Mouse (Mus musculus): Measurements from ENCODE around the gene Cbx6. TPM values are rescaled to one million over a fixed set of nuclear protein-coding genes. Genes with fewer than 3 reads are reported as not detected.

Gene Cbx6
- 22.0 and 22.9 TPM in 2 replicates for polyA plus RNA-seq (2015; fragmentation: Nextera tagmentation; extraction: Ambion mirVana)

DNA sequence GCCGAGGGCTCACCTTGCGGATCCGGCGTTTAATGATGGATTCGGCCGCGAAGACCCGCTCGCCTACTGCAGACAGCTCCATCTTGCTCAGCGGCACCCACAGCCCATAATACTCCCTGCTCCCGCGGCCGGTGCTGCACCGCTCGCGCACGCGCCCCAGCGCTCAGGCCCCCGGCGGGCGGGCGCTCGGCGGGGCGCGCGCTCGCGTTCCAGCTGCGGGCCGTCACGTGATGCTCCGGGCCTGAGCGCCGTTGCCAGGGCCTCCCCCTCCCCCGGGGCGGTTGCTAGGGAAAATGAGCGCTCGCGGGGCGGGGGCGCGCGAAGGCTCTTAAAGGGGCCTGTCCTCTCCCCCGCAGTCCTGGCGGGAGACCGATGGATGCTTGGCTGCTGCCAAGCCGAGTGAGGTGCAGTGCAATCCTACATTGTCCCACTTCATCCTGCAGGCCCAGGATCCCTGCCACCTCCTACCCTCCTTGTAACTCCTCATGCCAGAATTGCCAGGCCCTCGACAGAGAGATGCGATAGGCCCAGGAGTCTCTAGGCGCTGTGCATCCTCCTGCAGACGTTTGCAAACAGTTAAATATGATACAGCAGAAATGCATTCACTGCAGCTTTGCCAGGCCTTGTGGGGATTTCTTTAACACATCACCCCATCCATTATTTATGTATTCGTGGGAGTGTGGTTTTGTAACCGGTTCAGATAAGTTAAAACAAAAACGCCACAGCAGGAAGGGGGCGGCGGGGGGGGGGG is at the start of gene Cbx6, which contains the start of gene Npcd:
Gene Cbx6, minus strand, starts transcription at position 559 of the 751 bp plus-strand sequence.
Gene Npcd, minus strand, starts transcription at position 108 of the 751 bp plus-strand sequence.

GRCm38 (mm10) chr15:79804352-79805071 is 30.0 kb downstream of the Cbx6 start, which contains the start of gene Nptxr:
Gene Nptxr, minus strand, starts transcription at chr15:79804766.

DNA sequence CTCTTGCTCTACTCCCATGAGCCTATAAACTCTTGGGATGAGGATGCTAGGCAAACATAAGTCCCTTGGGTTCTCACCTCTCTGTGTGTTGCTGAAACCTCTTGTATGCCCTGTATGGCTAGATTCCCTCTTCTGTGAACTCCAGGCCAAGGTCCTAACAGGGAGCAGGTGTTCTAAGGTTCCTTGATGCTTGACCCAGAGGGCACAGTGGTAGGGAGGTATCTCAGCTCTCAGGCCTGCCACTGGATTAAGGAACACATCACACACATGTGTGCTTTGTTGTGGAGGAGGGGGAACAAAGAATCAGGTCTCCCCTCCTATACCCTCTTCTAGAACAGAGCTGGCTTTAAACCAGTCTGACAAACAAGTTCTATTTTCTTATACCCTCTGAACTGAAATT is 56.7 kb downstream of the Cbx6 start, which contains the start of gene Dnal4:
Gene Dnal4, minus strand, starts transcription at position 101 of the 400 bp plus-strand sequence.

Other genes starting within 250 kb of the Cbx6 start
- gene Dmc1, start 229.6 kb downstream of the Cbx6 start, polyA plus RNA-seq (2015; fragmentation: Nextera tagmentation; extraction: Ambion mirVana): 0.76 and 0.85 TPM in 2 replicates
- 0.19 and 0.40 TPM in 2 replicates for gene Fam227a, start 175.7 kb downstream of the Cbx6 start, polyA plus RNA-seq (2015; fragmentation: Nextera tagmentation; extraction: Ambion mirVana)
- 26.4 and 30.0 TPM in 2 replicates for gene Cby1, start 175.5 kb downstream of the Cbx6 start, polyA plus RNA-seq (2015; fragmentation: Nextera tagmentation; extraction: Ambion mirVana)
- gene Tomm22, start 163.8 kb downstream of the Cbx6 start, polyA plus RNA-seq (2015; fragmentation: Nextera tagmentation; extraction: Ambion mirVana): 186 and 205 TPM in 2 replicates
- gene Josd1, start 146.8 kb downstream of the Cbx6 start, polyA plus RNA-seq (2015; fragmentation: Nextera tagmentation; extraction: Ambion mirVana): 11.3 TPM in 2 replicates
- gene Gtpbp1, start 143.8 kb downstream of the Cbx6 start, polyA plus RNA-seq (2015; fragmentation: Nextera tagmentation; extraction: Ambion mirVana): 8.6 and 10.5 TPM in 2 replicates
- gene Sun2, start 92.2 kb downstream of the Cbx6 start, polyA plus RNA-seq (2015; fragmentation: Nextera tagmentation; extraction: Ambion mirVana): 4.6 and 5.8 TPM in 2 replicates
- 27.7 and 28.2 TPM in 2 replicates for gene Dnal4, start 56.8 kb downstream of the Cbx6 start, polyA plus RNA-seq (2015; fragmentation: Nextera tagmentation; extraction: Ambion mirVana)
- gene Nptxr, start 29.9 kb downstream of the Cbx6 start, polyA plus RNA-seq (2015; fragmentation: Nextera tagmentation; extraction: Ambion mirVana): 1.4 and 1.8 TPM in 2 replicates
- gene Npcd, start 451 bp downstream of the Cbx6 start, polyA plus RNA-seq (2015; fragmentation: Nextera tagmentation; extraction: Ambion mirVana): 0.11 TPM in 1 of 2 replicates, not detected in the other
- gene Apobec3, start 57.0 kb upstream of the Cbx6 start, polyA plus RNA-seq (2015; fragmentation: Nextera tagmentation; extraction: Ambion mirVana): 7.5 and 8.2 TPM in 2 replicates
- 0.60 and 0.94 TPM in 2 replicates for gene Cbx7, start 136.4 kb upstream of the Cbx6 start, polyA plus RNA-seq (2015; fragmentation: Nextera tagmentation; extraction: Ambion mirVana)
- 5.7 and 6.3 TPM in 2 replicates for gene Pdgfb, start 180.3 kb upstream of the Cbx6 start, polyA plus RNA-seq (2015; fragmentation: Nextera tagmentation; extraction: Ambion mirVana)

Data from skeletal muscle tissue, postnatal 0 days (tissue).